Mouse (Mus musculus): ENCODE data around the gene Cpne4. TPM values are rescaled to one million over a fixed set of nuclear protein-coding genes. Genes with fewer than 3 reads are reported as not detected.

Gene Cpne4
- polyA plus RNA-seq, 1 experiment: 5.0 TPM

GRCm38 (mm10) chr9:105028311-105028710 is 481.2 kb downstream of the Cpne4 start:
- Histone ChIP-seq H3K27ac (ENCODE audit: control insufficient read depth, insufficient read depth, low read depth, low read length) (no peak overlapping the region), H3K36me3 (ENCODE audit: control insufficient read depth, insufficient read depth, low read length) (no peaks in the 10 kb centered on the region), H3K4me3 (ENCODE audit: control insufficient read depth, low read depth, low read length) (no peak overlapping the region), H3K27me3 (ENCODE audit: control insufficient read depth, insufficient read depth, low read length) (no peaks in the 10 kb centered on the region), H3K4me1 (ENCODE audit: control insufficient read depth, insufficient read depth, low read length) (no peaks in the 10 kb centered on the region)
- TF ChIP-seq CTCF (IDR thresholded peaks at IDR 0.05; ENCODE audit: control insufficient read depth, insufficient read depth, insufficient replicate concordance, low read depth, low read length) (no peak), POLR2A (IDR thresholded peaks at IDR 0.05; ENCODE audit: control insufficient read depth, low read depth, low read length) (no peak)

GRCm38 (mm10) chr9:105032572-105032971 is 485.5 kb downstream of the Cpne4 start:
- TF ChIP-seq CTCF (IDR thresholded peaks at IDR 0.05; ENCODE audit: control insufficient read depth, insufficient read depth, insufficient replicate concordance, low read depth, low read length): no peak
- TF ChIP-seq POLR2A (IDR thresholded peaks at IDR 0.05; ENCODE audit: control insufficient read depth, low read depth, low read length): no peak
- Histone ChIP-seq H3K36me3 (ENCODE audit: control insufficient read depth, insufficient read depth, low read length) (no peaks in the 10 kb centered on the region), H3K4me1 (ENCODE audit: control insufficient read depth, insufficient read depth, low read length) (no peaks in the 10 kb centered on the region)

GRCm38 (mm10) chr9:105033641-105034040 is 486.6 kb downstream of the Cpne4 start:
- Histone ChIP-seq H3K4me1 (ENCODE audit: control insufficient read depth, insufficient read depth, low read length) (no peaks in the 10 kb centered on the region), H3K4me3 (ENCODE audit: control insufficient read depth, low read depth, low read length) (no peak overlapping the region), H3K27me3 (ENCODE audit: control insufficient read depth, insufficient read depth, low read length) (no peaks in the 10 kb centered on the region), H3K36me3 (ENCODE audit: control insufficient read depth, insufficient read depth, low read length) (no peaks in the 10 kb centered on the region), H3K27ac (ENCODE audit: control insufficient read depth, insufficient read depth, low read depth, low read length) (no peak overlapping the region)
- TF ChIP-seq CTCF (IDR thresholded peaks at IDR 0.05; ENCODE audit: control insufficient read depth, insufficient read depth, insufficient replicate concordance, low read depth, low read length) (no peak), POLR2A (IDR thresholded peaks at IDR 0.05; ENCODE audit: control insufficient read depth, low read depth, low read length) (no peak)

More at GRCm38 (mm10) chr9:105032572-105032971, 485.5 kb downstream of the Cpne4 start:
- Histone ChIP-seq H3K27ac (ENCODE audit: control insufficient read depth, insufficient read depth, low read depth, low read length) (no peak overlapping the region), H3K4me3 (ENCODE audit: control insufficient read depth, low read depth, low read length) (no peak overlapping the region), H3K27me3 (ENCODE audit: control insufficient read depth, insufficient read depth, low read length) (no peaks in the 10 kb centered on the region)

- TF ChIP-seq POLR2A (IDR thresholded peaks at IDR 0.05; ENCODE audit: control insufficient read depth, low read depth, low read length) (no peak), CTCF (IDR thresholded peaks at IDR 0.05; ENCODE audit: control insufficient read depth, insufficient read depth, insufficient replicate concordance, low read depth, low read length) (no peak)
- H3K27me3 ChIP-seq (ENCODE audit: control insufficient read depth, insufficient read depth, low read length): no peaks in the 10 kb centered on the region
- H3K4me1 ChIP-seq (ENCODE audit: control insufficient read depth, insufficient read depth, low read length): no peaks in the 10 kb centered on the region
- H3K27ac ChIP-seq (ENCODE audit: control insufficient read depth, insufficient read depth, low read depth, low read length): no peak overlapping the region
- no peaks in the 10 kb centered on the region for H3K36me3 ChIP-seq (ENCODE audit: control insufficient read depth, insufficient read depth, low read length)
- no peak overlapping the region for H3K4me3 ChIP-seq (ENCODE audit: control insufficient read depth, low read depth, low read length)
Measured at GRCm38 (mm10) chr9:105037847-105038246, 490.8 kb downstream of the Cpne4 start.

- no peaks in the 10 kb centered on the region for H3K36me3 ChIP-seq (ENCODE audit: control insufficient read depth, insufficient read depth, low read length)
- H3K4me1 ChIP-seq (ENCODE audit: control insufficient read depth, insufficient read depth, low read length): no peaks in the 10 kb centered on the region
- no peak overlapping the region for H3K27ac ChIP-seq (ENCODE audit: control insufficient read depth, insufficient read depth, low read depth, low read length)
- H3K27me3 ChIP-seq (ENCODE audit: control insufficient read depth, insufficient read depth, low read length): no peaks in the 10 kb centered on the region
- no peak overlapping the region for H3K4me3 ChIP-seq (ENCODE audit: control insufficient read depth, low read depth, low read length)
- TF ChIP-seq POLR2A (IDR thresholded peaks at IDR 0.05; ENCODE audit: control insufficient read depth, low read depth, low read length): no peak
- no peak for TF ChIP-seq CTCF (IDR thresholded peaks at IDR 0.05; ENCODE audit: control insufficient read depth, insufficient read depth, insufficient replicate concordance, low read depth, low read length)
Measured at GRCm38 (mm10) chr9:105046014-105046413, 498.9 kb downstream of the Cpne4 start.

DNA sequence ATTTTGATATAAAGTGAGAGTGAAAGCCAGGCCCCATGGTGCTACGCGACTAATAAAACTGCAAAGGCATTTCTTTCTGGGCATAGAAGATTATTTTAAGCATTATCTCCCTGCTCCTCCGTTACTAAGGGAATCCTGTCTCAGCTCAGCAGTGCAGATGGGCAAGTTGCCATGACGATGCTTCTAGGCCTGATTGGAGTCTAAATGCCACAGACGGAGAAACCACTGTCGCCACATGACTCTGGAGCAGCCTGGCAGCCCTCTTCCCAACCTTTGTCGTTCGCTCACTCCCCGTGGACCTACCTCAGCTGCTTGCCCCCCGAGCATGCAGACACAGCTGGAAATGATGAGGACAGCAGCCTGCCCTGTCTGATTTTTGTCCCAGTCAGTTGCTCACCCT is 501.3 kb downstream of the Cpne4 start:
- Histone ChIP-seq H3K36me3 (ENCODE audit: control insufficient read depth, insufficient read depth, low read length) (no peaks in the 10 kb centered on the region), H3K4me3 (ENCODE audit: control insufficient read depth, low read depth, low read length) (no peak overlapping the region), H3K27ac (ENCODE audit: control insufficient read depth, insufficient read depth, low read depth, low read length) (no peak overlapping the region), H3K4me1 (ENCODE audit: control insufficient read depth, insufficient read depth, low read length) (no peaks in the 10 kb centered on the region), H3K27me3 (ENCODE audit: control insufficient read depth, insufficient read depth, low read length) (no peaks in the 10 kb centered on the region)
- TF ChIP-seq POLR2A (IDR thresholded peaks at IDR 0.05; ENCODE audit: control insufficient read depth, low read depth, low read length): no peak
- TF ChIP-seq CTCF (IDR thresholded peaks at IDR 0.05; ENCODE audit: control insufficient read depth, insufficient read depth, insufficient replicate concordance, low read depth, low read length): no peak

DNA sequence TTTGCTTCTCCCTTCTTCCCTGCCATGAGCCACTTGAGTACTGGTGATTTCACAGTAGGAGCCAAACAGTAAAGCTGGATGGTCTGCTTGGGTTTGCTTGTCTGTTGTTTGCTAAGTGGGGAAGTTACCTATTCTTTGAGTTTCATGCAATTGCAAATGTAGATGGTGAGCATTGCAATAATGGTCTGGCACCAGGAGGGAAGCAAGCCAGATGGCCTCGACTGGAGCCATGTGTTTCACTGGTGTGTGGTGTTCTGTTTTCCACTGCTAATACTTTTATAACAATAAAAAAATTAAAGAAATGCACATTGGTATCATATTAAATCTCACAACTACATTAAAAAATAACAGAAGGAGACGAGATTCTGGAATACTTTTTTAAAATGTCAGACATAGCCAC is 502.6 kb downstream of the Cpne4 start:
- Histone ChIP-seq H3K4me1 (ENCODE audit: control insufficient read depth, insufficient read depth, low read length) (no peaks in the 10 kb centered on the region), H3K36me3 (ENCODE audit: control insufficient read depth, insufficient read depth, low read length) (no peaks in the 10 kb centered on the region), H3K4me3 (ENCODE audit: control insufficient read depth, low read depth, low read length) (no peak overlapping the region), H3K27ac (ENCODE audit: control insufficient read depth, insufficient read depth, low read depth, low read length) (no peak overlapping the region), H3K27me3 (ENCODE audit: control insufficient read depth, insufficient read depth, low read length) (no peaks in the 10 kb centered on the region)
- no peak for TF ChIP-seq POLR2A (IDR thresholded peaks at IDR 0.05; ENCODE audit: control insufficient read depth, low read depth, low read length)
- TF ChIP-seq CTCF (IDR thresholded peaks at IDR 0.05; ENCODE audit: control insufficient read depth, insufficient read depth, insufficient replicate concordance, low read depth, low read length): no peak

GRCm38 (mm10) chr9:105050257-105050656 is 503.2 kb downstream of the Cpne4 start:
- no peak overlapping the region for H3K27ac ChIP-seq (ENCODE audit: control insufficient read depth, insufficient read depth, low read depth, low read length)
- TF ChIP-seq CTCF (IDR thresholded peaks at IDR 0.05; ENCODE audit: control insufficient read depth, insufficient read depth, insufficient replicate concordance, low read depth, low read length): no peak
- TF ChIP-seq POLR2A (IDR thresholded peaks at IDR 0.05; ENCODE audit: control insufficient read depth, low read depth, low read length): no peak

More at GRCm38 (mm10) chr9:105050257-105050656, 503.2 kb downstream of the Cpne4 start:
- Histone ChIP-seq H3K4me1 (ENCODE audit: control insufficient read depth, insufficient read depth, low read length) (no peaks in the 10 kb centered on the region), H3K4me3 (ENCODE audit: control insufficient read depth, low read depth, low read length) (no peak overlapping the region), H3K27me3 (ENCODE audit: control insufficient read depth, insufficient read depth, low read length) (no peaks in the 10 kb centered on the region), H3K36me3 (ENCODE audit: control insufficient read depth, insufficient read depth, low read length) (no peaks in the 10 kb centered on the region)

All from testis, adult 2 months (tissue).